Mouse (Mus musculus) macrophage (primary cell): ENCODE data around the gene Sorcs3. TPM values are rescaled to one million over a fixed set of nuclear protein-coding genes. Genes with fewer than 3 reads are reported as not detected.

Experiments
- H3K27ac ChIP-seq: fragments of 350-480 bp; formaldehyde crosslinking; 2 replicates; pipeline ENCODE4 v1.9.0; 2021
- H3K36me3 ChIP-seq: fragments of 350-480 bp; formaldehyde crosslinking; 2 replicates; pipeline ENCODE4 v1.9.0; 2021; ENCODE audit errors: inconsistent target
- H3K4me3 ChIP-seq: fragments of 350-480 bp; formaldehyde crosslinking; 2 replicates; pipeline ENCODE4 v1.9.0; 2021; ENCODE audit errors: inconsistent target
- H3K79me2 ChIP-seq: fragments of 350-480 bp; formaldehyde crosslinking; 2 replicates; pipeline ENCODE4 v1.9.0; 2021; ENCODE audit errors: inconsistent target
- WGBS: methylation state at CpG from one replicate; pipeline ENCODE4 v1.1.7; 2026; ENCODE audit warnings: inconsistent platforms; ENCODE audit not compliant: missing documents; 5-methylcytosine and 5-hydroxymethylcytosine counted together
- polyA plus RNA-seq: library from polyadenylated mRNA; stranded (reverse); fragments of 250-400 nt; gene quantifications from 3 replicates; pipeline ENCODE4 v1.2.4, GENCODE M21; 2018; ENCODE audit warnings: inconsistent platforms

Gene Sorcs3
- polyA plus RNA-seq, 1 experiment from 2014 or later: not detected

GRCm38 (mm10) chr19:48811541-48811940 lies 605.7 kb downstream of the Sorcs3 start:
- H3K4me3 ChIP-seq: no peak overlapping the region
- no peaks in the 10 kb centered on the region for H3K36me3 ChIP-seq
- H3K27ac ChIP-seq: no peak overlapping the region
- 66% methylated on average over 3 of the region's 3 CpGs for WGBS
- H3K79me2 ChIP-seq: no peaks in the 10 kb centered on the region

DNA sequence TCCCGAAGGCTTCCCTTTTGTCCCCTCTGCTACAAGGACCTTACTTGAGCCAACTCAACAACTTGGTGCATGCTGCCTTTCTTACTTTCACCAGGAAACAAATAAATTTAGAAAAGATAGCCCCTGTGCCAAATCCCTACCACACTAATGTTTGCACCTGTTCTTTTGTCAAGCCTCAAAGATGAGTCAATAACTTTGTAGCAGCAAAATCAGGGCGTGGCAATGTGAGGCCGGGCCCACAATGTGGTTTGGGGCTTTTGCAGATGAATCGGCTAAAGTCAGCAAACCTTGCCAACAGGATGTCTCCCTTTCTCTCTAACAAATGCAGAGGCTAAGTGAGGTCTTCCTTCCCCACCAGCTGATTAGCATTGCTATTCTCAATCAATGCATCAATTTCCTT lies 608.0 kb downstream of the Sorcs3 start:
- H3K79me2 ChIP-seq: no peaks in the 10 kb centered on the region
- H3K36me3 ChIP-seq: no peaks in the 10 kb centered on the region
- H3K27ac ChIP-seq: no peak overlapping the region
- WGBS: 83% methylated on average over 4 of the region's 4 CpGs
- H3K4me3 ChIP-seq: no peak overlapping the region

DNA sequence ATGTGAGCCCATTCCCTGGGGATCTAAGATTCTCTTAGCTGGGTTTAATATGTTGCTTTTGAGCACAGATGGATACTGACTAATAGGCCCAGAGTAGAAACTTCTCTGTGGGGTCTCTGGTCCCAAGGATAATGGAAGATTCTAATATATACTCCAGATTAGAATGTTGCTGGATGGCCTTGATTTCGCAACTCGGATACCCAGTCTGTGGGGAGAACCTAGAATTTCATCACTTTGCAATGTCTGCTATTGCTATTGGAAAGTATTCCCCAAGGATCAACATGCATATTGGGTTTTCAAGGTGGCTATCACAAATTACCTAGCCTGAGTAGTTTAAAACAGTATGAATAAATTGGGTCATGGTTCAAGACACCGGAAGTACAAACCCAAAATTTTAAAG lies 609.2 kb downstream of the Sorcs3 start:
- WGBS: 94% methylated on average over 3 of the region's 3 CpGs
- Histone ChIP-seq H3K4me3 (no peak overlapping the region), H3K79me2 (no peaks in the 10 kb centered on the region), H3K36me3 (no peaks in the 10 kb centered on the region), H3K27ac (no peak overlapping the region)

DNA sequence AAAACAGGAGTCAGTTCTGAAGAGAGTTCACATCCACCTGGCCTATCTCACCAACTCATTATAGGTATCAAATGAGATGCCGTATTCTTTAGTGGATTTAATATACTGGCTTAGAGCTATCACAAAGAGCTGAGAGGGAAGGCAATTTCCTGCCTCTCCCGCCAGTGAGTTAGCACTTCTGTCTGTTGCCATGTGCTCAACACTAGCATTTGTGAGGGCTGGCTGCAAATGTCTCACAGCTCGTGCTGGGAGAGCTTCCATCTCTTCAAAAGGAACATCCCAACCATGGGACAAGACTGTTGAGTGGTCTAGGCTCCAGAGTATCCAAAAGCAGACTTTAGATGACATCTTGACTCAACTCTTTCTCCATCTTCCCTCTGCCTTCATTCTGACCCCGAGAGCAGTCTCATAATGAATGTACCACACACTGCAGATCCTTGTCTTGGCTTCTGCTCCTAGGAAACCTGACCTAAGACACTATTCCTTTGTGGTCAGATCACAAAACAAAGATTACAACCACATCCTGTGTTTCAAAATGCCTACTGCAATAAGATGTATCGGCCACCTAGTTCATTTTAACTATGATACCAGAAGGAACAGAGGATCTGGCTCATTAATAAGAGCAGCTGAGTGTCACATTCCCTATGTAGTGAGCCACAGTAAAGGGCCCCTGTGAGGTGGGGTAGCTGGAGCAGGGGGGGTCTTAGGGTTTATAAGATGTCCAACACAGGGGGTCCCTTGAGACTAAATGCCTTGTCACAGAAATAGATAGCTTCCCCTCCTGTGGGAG lies 614.9 kb downstream of the Sorcs3 start:
- Histone ChIP-seq H3K79me2 (no peaks in the 10 kb centered on the region), H3K27ac (no peak overlapping the region), H3K4me3 (no peak overlapping the region), H3K36me3 (no peaks in the 10 kb centered on the region)
- WGBS: 49% methylated on average over 5 of the region's 5 CpGs

- 87% methylated on average over 3 of the region's 3 CpGs for WGBS
Measured at GRCm38 (mm10) chr19:48821283-48821715, 615.5 kb downstream of the Sorcs3 start.

DNA sequence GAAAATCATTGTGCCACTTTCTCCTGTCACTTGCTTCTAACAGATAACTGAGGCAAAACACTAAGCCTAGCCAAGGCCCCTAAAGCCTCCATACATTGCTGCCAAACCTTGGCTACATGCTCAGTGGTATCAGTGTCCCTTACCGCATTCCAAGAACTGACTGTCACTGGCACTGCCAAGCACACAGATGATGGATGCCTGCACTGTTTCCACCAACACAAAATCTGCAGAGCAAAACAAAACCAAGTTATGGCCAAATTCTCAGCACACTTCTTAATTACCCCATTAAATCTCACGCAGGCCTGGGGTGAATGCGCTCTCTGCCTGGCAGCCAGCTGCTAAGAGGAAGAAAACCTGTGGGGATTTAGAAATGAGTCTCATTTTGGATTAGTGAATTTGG lies 628.5 kb downstream of the Sorcs3 start:
- Histone ChIP-seq H3K4me3 (no peak overlapping the region), H3K79me2 (no peaks in the 10 kb centered on the region), H3K27ac (no peak overlapping the region), H3K36me3 (no peaks in the 10 kb centered on the region)
- WGBS: 92% methylated on average over 3 of the region's 3 CpGs

More at GRCm38 (mm10) chr19:48821283-48821715, 615.5 kb downstream of the Sorcs3 start:
- no peaks in the 10 kb centered on the region for H3K79me2 ChIP-seq
- no peaks in the 10 kb centered on the region for H3K36me3 ChIP-seq
- H3K4me3 ChIP-seq: no peak overlapping the region
- no peak overlapping the region for H3K27ac ChIP-seq

DNA sequence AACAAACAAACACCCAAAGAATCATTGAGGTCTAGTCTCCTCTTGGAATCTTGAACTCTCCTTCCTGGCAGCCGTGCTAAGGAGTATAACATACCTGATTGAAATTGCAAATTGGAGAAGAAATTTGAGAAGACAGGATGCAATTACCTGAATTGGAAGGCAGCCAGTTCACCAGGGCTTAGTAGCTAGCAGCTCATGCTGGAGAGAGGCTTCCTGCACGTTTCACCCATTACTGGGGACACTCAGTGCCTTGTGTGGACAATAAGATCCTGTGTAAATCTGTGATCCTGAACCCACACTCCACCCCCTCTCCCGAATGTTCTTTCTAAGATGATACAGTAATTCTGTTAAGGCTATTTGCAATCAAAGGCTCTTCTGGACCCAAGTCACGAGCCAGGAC lies 633.6 kb downstream of the Sorcs3 start:
- H3K27ac ChIP-seq: no peak overlapping the region
- no peaks in the 10 kb centered on the region for H3K79me2 ChIP-seq
- 61% methylated on average over 4 of the region's 4 CpGs for WGBS
- H3K4me3 ChIP-seq: no peak overlapping the region
- H3K36me3 ChIP-seq: no peaks in the 10 kb centered on the region

DNA sequence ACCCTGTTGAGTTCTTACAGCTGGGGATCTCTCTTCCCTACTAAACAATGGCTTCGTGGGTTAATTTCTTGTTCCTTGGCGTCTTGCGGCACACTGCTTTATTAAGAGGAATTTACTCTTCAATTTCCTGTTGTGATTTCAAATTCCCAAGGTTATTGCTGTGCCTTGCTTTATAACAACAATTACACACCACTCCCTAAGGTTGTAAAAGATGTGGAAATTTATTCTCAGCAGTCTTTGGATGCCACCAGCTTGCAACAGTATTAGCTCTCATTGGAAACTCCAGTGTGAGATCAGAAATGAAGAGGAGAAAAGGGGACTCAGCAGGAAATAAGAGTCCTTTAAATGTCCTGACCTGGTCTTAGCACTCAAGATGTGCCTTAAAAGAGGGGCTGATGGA lies 641.9 kb downstream of the Sorcs3 start:
- Histone ChIP-seq H3K27ac (no peak overlapping the region), H3K36me3 (no peaks in the 10 kb centered on the region), H3K4me3 (no peak overlapping the region), H3K79me2 (no peaks in the 10 kb centered on the region)
- 81% methylated on average over 3 of the region's 3 CpGs for WGBS

GRCm38 (mm10) chr19:48850466-48850865 lies 644.6 kb downstream of the Sorcs3 start:
- no peak overlapping the region for H3K4me3 ChIP-seq
- no peaks in the 10 kb centered on the region for H3K36me3 ChIP-seq
- no peak overlapping the region for H3K27ac ChIP-seq
- H3K79me2 ChIP-seq: no peaks in the 10 kb centered on the region
- WGBS: 94% methylated on average over 1 of the region's 1 CpGs
